Mouse (Mus musculus): ENCODE results near the gene 1110017D15Rik.

The 1110017D15Rik gene

GRCm38 (mm10) chr4:41507998-41508397 is 9.1 kb downstream of the 1110017D15Rik start:
- DNase-seq, result no peak

DNA sequence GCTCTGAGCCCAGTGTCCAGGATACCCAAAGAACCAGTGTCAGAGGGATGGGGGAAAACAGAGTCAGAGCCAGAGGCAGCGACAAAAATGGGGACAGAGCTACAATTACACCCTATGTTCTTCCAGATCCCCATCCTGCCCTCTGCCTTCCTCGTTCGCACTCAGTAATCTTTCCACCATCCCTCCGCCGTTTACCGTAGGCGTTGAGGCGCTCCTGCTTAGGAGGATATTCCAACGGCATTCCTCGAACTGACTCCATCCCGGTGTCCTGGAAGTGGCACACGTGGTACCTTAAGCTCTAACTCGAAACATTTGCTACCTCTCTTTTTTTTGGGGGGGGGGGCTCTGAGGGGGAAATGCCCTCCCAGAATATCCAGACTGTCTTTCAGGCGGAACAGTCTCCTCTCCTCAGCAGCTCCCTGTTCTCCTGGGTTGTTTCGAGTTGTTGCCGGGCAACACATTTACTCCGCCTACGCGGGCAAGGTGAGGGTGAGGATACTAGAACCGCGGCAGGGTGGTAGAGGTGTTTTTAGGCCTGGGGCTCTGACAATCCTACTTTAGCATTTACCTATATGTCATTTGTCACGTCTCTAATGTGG is 9.7 kb downstream of the 1110017D15Rik start:
- DNase-seq, result no peak

DNA sequence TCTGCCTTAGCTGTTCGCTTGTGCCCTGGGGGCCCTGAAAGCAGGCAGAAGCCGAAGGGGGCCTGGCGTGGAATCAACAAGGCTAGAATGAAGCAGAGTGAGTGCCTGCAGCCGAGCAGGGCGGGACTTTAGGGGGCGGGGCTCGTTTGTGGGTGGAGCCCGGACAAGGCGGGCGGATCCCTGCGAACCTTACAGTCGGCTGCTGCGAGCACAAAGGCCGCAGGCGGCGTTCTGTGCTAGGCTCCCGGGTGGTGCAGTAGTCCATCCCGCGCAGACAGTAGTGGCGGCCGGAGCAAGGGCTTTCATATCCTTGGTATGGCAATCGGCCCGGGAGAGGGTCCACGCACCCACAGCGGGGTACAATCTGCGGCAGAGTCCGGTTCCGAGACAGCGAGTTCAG is 10.2 kb downstream of the 1110017D15Rik start:
- DNase-seq, result peak; percentile 92 to 95

GRCm38 (mm10) chr4:41506156-41506555 is 11.0 kb downstream of the 1110017D15Rik start:
- DNase-seq, result peak; percentile 78 to 83

DNA sequence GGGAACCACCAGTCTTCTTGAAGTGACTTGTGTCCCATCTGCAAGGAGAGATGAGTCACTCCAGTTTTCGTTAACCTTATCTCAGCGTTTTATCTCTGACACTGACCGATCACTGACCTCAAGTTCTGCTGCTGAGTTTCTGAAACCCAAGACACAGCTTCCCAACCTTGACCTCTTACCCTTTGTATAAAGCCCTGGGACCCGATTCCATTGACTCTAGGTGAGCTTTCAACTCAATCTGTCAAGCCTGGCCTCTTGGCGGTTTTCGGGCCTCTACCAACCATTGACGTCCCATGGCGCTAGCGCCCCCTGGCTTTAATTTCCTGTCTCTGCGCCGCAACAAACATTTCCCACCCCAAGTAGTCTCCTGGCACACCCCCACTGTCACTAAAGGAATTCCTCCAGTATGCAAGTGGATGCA is 12.0 kb downstream of the 1110017D15Rik start:
- DNase-seq, result peak in 1 of 2 experiments; percentile 46

DNA sequence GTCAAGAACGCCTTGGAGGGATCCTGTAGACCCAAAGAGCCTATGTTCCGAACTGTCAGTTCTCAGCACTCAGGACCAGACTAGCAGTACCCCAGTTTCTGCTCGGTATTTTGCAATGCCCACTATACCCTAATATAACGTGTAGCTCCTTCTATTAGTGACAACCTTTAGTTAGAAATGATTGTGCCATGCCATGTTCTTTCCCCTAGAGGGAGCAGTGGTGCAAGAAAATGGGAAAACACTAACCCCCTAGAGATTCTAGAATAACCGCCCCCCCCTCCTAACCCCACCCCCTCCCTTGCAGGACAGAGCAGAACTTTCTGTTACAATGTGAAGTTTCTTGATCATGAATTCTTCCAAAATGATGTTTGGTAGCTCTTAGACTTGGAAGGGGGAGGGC is 12.8 kb downstream of the 1110017D15Rik start:
- no peak for DNase-seq

DNA sequence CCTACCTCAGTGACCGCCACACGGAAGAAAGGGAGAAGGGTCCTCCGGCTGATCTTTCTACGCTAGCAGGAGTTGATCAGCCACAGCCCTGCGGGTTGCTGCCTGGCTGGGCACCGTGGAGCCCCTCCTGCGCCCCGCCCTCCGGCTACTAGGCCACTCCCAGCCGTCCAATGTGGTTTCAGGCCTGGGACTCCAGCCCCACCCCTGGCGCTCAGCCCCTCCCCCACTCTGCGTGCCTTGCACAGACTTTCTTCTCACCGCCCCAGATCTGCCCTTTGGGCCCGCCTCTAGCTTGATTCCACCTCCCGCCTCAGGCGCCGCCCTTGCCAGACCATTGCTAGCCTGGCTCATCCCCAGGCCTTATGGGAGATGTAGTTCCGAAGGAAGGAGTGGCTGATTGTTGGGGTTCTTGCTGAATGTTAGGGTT is 14.1 kb downstream of the 1110017D15Rik start, which contains the start of gene AI464131:
TSS of gene AI464131 (minus strand) at position 91 of the 427 bp plus-strand sequence.
- DNase-seq, result peak; percentile 99

DNA sequence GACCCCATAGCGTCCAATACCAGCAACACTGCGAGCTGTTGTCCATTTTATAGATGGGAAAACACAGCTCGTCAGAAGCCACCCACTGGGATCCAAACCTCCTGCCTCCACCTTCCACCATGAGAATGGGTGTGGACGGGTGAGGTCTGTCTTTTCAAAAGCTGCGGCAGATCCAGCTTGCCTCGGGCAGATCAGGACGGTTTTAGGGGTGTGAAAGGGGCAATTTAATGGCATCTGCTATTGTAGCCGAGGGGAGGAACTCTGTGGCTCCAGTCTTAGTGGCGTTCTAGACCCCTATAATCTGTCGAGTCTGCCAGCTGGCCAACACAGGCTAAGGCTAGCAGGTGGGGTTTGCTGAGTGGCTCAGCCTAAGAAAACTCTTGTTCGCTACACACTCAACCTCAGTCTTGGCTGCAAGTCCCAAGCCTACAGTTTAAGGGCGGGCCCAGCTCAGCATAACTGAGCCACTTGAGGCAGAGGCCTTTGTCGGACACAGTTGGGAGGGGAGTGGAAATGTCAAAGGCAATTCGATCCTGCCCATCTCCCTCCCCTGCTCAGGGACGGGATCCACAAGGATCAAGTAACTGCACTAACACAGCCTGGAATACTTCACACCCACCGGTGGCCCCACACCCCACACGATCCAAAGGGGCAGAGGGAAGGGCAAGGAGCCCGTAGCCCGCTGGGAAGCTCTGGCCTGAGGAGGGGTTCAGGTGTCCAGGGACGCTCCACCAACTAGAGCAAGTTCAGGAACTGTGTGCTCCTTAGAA is 14.8 kb downstream of the 1110017D15Rik start:
- DNase-seq, result no peak

GRCm38 (mm10) chr4:41500787-41501186 is 16.3 kb downstream of the 1110017D15Rik start:
- DNase-seq, result no peak

GRCm38 (mm10) chr4:41499619-41500018 is 17.5 kb downstream of the 1110017D15Rik start:
- no peak for DNase-seq

DNA sequence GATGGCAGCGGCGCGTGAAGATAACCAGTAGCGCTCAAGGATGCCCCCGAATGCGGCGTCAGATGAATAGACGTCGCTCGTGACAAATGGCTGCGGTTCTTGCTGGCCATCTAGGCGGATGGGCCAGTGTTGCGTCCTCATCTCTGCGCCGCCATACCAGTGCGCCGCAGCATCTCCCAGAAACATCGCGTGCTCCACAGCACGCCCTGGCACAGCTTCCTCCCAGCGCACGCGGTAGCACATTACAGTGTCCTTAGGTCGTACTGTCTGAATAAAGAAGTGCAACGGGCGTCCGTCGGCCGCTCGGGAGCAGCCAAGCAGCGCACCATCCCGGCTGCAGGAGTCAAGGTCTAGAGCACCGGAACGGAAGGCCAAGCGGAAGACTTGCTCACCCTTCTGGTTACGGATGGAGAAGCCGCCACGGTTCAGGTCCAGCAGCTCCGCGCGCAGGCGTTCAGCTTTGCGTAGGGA is 18.2 kb downstream of the 1110017D15Rik start:
- DNase-seq, result peak; percentile 62 to 66

- DNase-seq, result no peak
These were observed 18.9 kb downstream of the 1110017D15Rik start for GRCm38 (mm10) chr4:41497995-41498845.

DNA sequence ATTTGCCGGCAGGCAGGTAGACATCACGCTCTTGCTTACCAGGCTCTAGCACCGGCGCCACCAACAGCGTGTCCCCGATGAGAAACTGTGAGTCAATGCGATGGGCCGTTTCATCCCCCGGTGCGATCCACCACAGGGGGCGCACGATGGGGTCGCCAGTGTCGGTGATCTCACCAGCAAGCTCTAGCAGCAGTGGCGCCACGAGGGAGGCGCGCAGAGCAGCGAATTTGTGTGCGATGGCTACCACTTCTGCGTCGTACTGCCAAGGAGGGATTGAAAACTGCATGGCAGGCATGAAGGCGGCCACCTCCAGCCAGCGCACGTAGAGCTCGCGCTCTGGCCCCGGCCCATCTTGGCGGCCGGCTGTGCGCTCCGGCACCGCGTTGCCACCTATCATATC is 19.6 kb downstream of the 1110017D15Rik start:
- peak; percentile 54 to 58 for DNase-seq

GRCm38 (mm10) chr4:41497046-41497445 is 20.1 kb downstream of the 1110017D15Rik start:
- DNase-seq, result no peak

DNA sequence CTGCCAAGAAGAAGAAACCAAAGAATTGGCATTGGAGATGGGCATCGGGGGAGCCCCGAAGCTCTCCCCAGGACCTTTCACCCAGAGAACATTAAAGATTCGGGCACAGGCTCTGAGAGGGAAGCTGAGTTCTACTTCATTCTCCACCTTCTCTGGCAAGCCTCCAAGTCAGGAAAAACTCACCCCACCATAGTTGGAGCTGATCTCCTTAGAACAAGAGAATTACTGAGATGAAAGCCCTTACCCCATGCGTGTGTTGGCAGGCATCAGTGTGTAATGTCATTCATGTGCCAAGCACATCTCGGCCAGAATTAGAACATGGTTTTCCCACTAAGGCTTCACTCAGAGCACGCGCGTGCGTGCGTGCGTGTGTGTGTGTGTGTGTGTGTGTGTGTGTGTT is 21.3 kb downstream of the 1110017D15Rik start:
- DNase-seq, result peak; percentile 71 to 73

DNA sequence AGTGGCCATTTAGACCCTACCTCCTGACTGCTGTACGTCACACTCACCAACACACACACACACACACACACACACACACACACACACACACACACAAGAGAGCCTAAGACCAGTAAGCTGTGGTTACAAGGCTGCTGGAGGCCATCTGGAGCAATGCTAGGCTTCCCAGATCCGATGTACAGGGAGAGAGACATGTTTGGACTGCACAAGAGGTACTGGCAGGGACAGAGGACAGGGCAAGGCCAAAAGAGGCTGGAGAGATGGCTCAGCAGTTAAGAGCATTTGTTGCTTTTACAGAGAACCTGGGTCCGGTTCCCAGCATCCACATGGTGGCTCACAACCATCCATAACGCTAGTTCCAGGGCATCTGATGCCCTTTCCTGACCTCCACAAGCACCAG is 22.1 kb downstream of the 1110017D15Rik start:
- DNase-seq, result no peak

GRCm38 (mm10) chr4:41494378-41494777 is 22.8 kb downstream of the 1110017D15Rik start:
- DNase-seq, result no peak

DNA sequence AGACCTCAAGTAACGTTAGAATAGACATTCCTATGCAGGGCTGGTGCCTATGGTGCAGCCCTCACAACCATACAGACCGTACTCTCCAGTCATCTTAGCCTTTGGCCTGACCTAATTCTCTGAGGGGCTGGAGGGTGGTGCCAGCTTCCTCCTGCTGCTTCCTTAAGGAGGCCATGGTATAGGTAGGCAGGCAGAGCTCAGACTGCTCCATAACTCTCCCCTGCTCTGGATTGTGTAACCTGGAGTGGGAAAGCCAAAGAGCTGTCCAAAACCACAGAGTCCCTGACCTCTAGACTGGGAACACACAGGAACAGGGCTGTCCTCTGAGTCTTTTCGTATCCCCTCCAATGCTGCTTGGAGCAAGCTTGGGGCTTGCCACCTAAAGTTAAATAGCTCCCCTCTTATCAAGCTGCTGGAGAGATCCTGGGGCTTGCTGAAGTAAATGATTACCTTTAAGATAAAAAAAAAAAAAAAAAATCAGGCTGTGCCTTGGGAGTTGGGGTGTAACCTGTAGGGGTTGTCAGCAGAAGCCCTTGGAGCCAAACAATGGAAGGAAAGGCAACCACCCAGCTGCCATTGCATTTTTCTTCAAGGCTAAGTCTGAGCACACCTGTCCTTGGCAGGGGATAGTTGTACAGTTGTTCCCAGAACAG is 23.5 kb downstream of the 1110017D15Rik start:
- DNase-seq, result no peak

- peak; percentile 65 to 74 for DNase-seq
These were observed 24.2 kb downstream of the 1110017D15Rik start for GRCm38 (mm10) chr4:41492951-41493350.

GRCm38 (mm10) chr4:41481601-41482017 is 35.5 kb downstream of the 1110017D15Rik start:
- peak in 1 of 2 experiments; percentile 43 for DNase-seq

GRCm38 (mm10) chr4:41480254-41480653 is 36.9 kb downstream of the 1110017D15Rik start:
- peak; percentile 62 to 72 for DNase-seq

- DNase-seq, result no peak
These were observed 37.7 kb downstream of the 1110017D15Rik start for GRCm38 (mm10) chr4:41479456-41479804.

Measured in cerebellum, postnatal 10 days (tissue).